Mouse (Mus musculus) A20 (cell line): ENCODE data around the gene Morn3.
A peak's percentile ranks its signal among the peaks of the same experiment; 100 is the strongest.

ENCODE experiments used
- DNase-seq: peaks from one replicate; pipeline ENCODE4 v3.0.0-alpha.2; 2011; ENCODE audit warnings: low read depth, low spot score

Morn3 gene

DNA sequence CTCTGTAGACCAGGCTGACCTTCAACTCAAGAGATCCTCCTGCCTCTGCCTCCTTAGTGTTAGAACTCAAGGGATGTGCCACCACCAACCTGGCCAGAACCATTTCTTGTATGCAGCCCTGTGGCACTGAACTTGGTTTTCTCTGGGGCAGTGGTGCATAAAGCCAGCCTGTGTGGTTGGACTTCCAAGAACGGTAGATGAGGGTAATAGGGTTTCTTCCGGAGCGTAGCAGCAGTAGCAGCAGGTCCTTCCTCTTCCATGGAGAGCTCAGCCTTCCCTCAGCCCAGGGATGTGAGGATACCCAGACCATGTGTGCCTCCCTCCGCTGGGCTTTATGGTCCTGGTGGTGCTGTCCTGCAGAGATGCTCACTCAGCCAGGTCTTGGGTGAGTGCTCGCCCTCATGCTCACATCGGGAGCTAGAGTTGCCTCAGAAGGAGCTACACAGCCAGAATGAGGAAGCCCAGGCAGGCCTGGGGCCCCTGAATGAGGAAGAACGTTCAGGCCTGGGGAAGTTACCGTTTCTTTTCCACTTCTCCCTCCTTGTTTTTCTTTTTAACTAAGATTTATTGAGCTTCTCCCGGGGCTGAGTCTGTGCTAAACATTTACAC, 21.7 kb downstream of the Morn3 start:
- peak; percentile 80 for DNase-seq

DNA sequence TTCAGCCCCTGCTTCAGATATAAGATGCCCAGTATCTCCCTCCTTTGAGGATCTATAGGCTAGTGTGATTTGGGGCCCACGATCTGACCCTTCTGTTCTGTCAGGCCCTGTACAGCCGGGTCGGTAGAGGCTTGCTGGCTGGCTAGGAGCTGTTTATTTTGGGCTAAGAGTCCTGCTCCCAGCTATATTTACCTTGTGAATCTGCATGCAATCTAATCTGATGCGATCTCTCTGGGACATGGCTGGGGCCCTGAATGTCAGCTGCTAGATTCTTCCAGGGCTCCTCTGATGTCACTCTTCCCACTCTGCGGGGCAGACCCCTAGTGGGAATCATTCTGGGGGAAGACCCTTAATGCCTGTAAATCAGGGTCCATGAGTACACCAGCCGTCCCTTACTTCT, 22.5 kb downstream of the Morn3 start:
- no peak for DNase-seq

DNA sequence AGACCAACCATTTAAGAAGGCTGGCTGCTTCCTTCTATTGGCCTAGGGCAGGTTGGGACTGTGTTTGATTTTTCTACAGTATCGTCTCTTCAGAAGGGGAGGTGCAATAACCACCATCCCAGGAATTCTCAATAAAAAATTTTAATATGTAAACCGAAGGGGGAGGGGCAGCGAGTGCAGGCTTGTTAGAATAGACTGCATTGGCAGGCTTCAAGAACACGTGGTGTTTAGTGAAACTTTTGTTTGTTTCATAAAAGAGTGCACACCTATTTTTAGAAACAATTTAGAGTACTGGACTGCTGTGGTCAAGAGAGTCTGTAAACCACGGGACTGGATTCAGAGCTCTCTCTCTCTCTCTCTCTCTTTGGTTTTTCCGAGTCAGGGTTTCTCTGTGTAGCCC, 23.8 kb downstream of the Morn3 start:
- no peak for DNase-seq

DNA sequence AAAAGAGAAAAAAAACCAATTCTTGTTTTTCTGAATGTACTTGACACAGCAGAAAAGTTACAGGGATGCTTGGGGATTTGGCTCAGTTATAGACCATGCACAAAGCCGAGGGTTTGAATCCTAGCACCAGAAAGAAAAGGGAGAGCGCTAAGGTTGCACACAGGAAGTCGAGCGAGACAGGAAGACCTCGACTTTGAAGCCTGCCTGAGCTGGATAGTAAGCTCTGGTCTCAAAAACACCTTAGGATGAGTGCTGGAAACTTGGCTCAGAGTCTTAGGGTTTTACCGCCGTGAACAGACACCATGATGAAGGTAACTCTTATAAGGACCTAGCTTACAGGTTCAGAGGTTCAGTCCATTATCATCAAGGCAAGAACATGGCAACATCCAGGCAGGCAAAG, 25.4 kb downstream of the Morn3 start:
- no peak for DNase-seq

DNA sequence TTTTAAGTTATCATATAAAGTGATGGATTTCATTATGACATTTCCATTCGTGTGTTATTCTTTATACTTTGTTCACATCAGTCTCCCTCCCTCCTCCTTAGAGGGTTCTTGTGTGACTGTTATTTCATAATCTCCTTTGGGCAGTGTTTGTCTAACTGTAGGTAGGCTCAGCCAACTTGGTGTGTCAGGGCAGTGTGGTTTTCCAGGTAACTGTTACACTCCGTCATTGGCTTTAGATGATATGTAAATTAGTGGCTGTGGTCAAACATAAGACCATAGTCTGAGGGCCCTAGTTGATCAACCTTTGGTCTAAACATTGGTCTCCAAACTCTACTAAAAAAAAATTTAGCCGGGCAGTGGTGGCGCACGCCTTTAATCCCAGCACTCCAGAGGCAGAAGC, 26.4 kb downstream of the Morn3 start:
- no peak for DNase-seq

DNA sequence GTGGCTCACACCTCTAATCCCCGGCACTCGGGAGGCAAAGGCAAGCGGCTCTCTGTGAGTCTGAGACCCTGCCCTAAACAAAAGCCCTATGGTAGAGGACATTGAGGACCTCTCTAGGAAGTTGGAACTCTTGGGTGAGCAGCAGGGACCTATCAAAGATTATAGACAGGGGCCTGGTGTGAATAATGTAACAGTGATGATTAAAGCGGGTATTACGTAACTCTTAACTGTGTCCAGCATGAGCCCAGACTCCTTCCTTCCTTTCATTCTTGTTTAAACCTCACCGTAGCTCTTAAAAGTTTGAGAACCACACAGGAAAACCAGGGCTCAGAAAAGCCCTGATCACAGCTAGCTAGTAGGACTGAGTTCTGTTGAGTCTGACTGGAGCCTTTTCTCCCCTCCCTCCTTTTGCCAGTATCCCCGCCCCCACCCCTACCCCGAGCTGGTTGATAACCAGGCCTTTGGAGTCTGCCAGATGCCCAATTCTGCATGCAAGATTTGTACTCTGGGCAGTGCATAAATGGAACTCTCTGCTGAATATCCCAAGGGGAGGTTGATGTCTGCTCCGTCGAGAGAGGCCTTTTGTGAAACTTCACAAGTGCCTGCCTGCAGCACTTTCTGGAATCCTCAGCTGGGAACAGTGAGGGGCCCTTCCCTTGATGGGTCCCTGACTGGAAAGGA, 27.3 kb downstream of the Morn3 start:
- DNase-seq: no peak

DNA sequence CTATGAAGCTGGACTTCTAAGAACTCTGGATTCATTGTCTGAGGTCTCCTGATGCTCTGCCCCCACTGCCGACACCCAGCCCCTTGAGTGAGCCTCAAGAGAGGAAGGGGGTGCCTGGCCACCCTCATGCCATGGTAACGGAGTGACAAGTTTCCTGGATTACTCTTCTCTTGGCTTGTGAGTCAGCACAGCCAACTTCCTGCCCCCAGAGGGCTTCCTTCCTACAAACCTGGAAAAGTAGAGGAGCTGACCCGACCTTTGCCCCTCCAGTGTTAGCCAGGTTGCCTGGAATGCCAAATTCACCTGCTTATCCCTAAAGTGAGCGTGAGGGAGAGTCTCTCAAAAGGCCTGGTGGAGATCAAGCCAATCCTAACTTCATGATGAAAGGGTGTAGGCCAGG, 29.3 kb downstream of the Morn3 start:
- DNase-seq: no peak

DNA sequence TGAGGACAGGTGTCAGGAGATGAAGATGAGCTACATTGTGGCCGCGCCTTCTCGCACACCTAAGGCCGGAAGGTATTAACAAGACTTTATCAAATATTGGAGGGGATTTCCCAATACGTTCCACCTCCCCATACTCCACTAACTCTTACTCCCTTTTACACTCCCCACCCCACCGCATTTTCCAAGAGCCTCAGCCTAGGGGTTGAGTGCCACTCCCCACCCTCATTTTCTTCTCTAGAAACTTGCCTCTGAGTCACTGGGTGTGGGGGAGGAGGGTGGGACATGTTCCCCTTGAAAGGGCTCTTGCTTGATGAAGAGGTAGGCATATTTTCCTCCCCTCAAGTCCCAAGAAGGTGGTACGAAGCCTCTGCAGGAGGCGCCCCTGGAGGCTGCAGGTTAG, 30.9 kb downstream of the Morn3 start:
- no peak for DNase-seq

DNA sequence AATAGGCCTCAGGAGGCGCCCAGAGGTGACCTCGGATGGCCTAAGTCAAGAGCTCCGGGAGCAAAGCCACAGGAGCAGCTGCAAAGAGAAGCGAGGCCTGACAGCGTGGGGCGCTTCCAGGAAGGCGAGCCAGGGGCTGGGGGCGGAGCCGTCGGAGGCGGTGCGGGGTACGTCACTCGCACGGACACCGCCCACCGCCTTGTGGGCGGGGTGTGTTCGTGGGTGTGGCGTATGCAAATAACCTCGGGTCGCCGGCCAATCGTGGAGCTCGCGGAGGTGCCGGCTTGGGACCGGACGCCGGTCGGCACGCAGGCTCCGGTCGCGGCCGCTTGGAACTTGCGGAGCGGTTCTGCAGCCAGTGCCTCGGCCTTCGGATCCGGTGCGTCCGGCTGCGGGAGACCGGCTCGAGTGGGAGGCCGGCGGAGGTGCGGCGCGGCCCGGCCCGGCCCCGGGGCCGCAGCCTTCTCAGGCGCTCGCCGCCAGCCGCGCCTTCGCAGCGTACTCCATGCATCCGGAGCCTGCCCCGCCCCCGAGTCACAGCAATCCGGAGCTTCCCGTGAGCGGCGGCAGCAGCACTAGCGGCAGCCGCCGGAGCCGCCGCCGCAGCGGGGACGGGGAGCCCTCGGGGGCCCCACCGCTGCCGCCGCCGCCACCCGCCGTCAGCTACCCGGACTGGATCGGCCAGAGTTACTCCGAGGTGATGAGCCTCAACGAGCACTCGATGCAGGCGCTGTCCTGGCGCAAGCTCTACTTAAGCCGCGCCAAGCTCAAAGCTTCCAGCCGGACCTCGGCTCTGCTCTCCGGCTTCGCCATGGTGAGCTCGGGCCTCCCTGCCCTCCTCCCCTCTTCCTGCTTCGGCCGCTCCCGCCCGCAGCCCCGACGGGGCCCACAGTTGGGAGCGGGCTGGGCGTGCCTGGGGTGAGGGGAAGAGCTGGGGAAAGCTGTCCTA, 31.8 kb downstream of the Morn3 start, which contains the start of gene Orai1:
Orai1 (plus strand) TSS at position 322 of the 949 bp plus-strand sequence.
- DNase-seq: peak; percentile 98

DNA sequence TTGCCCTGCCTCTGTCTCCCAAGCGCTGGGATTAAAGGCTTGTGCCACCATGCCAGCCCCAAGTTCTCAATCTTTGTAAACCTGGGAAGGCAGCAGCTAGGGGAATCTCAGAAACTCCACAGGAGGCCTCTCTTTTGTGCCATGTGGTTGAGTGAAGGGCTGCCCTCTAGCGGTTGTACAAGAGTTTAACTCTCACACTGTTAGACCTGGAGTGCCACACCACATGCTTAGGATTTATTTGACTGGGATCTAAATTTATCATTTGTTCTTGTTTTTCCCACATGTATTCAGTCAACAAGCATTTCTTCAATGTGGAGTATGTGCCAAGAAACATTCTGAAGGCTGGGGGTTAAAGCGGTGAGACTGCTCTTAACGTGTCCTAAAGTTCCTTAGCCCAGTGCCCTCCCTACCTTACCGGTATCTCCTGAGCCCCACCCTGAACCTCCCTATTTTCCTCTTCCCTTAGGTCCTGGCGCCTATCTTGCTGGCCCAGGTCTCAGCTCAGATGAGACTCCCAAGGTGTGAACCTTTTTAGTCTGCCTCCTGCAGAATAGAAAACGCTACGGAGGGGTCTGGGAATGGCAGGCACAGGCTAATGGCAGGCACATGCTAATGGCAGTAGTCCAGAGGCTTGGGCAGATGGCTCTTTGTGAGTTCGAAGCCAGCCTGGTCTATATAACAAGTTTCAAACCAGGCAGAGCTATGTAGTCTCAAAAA, 33.1 kb downstream of the Morn3 start:
- DNase-seq: peak; percentile 81

DNA sequence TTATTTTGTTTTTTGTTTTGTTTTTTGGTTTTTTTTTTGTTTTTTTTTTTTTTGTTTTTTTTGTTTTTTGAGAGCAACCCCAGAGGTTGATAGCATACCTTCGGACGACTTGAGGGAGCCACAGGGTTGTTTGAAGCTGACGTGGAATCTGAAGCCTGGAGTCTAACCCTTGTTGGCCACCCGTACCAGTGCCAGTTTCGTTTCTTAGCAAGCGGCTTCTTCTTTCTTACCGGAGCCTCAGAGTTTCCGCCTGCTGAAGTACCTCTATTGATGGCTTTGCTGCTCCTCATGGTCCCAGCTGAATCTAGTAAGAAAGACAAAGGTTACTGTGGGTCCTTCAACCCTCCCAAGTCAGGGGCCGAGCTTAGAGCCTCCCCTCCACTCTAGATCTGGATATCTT, 35.1 kb downstream of the Morn3 start:
- peak; percentile 53 for DNase-seq

DNA sequence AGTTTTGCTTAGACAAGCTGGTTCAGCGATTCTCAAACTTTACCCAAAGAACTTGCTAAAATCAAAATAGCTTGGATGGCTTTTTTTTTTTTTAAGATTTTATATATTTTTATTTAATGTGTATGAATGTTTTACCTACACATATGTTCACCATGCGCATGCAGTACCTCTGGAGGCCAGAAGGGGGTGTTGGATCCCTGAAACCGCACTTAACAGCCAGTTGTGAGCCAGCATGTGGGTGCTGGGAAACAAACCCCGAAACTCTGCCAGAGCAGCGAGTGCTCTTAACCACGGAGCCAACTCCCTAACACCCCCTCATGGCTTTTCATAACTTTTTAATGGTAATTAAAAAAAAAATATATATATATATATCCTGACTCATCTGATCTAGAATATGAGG, 36.0 kb downstream of the Morn3 start:
- DNase-seq: peak; percentile 38

DNA sequence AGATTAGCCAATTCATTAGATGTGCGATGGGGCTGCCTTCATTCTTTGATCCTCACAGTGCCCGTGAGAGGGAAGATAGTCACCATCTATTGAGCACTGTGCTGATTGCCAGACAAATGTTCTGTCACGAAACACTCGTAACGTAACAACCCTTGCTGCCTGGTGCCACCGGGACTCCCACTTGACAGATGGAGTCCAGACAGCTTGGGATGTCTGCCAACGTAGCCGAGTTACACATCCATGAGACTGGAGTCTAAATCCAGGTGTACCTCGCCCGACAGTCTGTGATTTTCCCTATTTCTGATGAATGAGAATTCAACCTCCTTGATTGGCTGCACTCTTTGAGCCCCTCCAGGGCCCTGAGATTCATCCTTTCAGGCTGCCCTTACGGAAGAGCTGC, 36.9 kb downstream of the Morn3 start:
- no peak for DNase-seq

DNA sequence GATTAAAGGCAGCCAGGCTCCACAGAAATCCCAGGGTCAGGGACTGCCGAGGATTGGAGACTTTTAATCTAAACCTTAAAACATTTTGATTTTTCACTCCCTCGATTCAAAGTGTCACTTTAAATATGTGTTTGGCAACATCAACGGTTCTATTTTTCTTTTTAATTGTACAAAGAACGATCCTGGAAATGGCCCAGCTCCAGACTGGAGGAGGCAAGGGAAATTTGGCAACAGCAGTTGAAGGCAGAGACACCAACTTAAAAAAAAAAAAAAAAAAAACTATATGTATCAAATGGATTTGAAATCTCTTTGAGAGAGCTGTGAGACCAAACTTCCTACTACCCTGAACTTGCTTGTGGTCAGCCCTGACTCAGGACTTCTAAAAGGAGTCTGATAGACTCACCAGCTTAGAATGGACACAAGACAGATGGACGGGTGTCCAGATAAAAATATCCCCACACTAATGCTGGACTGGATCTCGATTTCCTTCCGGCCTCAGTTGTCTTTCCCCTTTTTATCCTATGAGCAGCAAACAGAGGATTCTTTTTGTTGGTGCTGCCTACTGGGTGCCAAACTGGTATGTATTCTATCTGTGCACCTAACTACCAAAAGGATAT, 37.8 kb downstream of the Morn3 start:
- no peak for DNase-seq

DNA sequence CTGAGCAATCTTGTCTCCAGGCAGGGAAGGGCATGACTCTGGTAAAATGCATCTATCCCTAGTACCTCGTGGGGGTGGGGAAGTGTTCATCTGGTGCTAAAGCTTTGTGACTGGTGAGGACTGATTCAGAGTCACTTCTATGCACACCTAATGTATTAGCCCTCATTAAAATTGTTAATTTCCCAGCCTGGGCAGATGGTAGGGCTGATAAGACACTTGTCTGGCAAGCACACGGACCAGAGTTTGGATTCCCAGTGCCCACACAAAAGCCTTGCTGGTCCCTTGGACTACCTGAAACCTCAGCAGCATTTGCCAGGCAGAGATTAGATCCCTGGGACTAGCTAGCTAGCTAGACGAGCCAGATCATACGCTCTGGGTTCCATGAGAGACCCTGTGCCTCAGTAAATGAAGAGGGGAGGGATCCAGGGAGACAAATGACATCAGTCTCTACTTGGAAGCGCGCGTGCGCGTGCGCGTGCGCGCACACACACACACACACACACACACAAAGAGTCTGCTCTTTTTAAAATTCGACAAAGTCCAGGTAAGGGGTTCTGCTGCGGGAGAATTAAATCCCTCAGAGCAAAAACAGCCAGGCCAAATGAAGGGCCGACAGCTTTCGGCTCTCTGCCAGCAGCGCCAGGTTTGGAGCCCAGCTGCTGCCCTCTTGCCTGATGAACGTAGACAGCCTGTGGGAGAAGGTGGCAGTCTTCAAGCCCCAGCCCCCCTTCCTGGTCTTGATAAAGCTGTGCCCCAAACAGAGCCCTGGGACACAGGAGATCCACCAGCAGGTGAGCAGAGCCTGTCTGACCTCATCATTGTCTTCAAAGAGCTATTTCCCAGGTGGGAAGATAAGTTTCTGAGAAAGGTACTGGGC, 40.9 kb downstream of the Morn3 start:
- DNase-seq: no peak

DNA sequence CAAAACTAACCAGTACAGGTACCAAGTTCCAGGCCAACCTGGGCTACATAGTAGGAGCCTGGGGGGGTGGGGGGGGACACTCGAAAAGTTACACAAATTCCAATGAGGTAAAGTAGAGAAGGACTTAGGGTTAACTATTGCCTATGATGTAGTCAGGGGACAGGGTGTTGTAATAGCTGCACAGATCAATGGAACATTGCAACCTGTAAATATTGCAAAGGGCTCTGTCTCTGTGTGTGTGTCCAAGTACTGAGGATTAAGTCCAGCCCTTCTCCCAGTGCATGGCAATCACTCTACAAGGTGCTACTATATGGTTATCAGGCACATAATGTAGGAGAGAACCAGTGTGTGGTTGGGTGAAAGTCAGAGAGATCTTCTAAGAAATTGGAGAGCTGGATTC, 45.9 kb downstream of the Morn3 start:
- DNase-seq: no peak

DNA sequence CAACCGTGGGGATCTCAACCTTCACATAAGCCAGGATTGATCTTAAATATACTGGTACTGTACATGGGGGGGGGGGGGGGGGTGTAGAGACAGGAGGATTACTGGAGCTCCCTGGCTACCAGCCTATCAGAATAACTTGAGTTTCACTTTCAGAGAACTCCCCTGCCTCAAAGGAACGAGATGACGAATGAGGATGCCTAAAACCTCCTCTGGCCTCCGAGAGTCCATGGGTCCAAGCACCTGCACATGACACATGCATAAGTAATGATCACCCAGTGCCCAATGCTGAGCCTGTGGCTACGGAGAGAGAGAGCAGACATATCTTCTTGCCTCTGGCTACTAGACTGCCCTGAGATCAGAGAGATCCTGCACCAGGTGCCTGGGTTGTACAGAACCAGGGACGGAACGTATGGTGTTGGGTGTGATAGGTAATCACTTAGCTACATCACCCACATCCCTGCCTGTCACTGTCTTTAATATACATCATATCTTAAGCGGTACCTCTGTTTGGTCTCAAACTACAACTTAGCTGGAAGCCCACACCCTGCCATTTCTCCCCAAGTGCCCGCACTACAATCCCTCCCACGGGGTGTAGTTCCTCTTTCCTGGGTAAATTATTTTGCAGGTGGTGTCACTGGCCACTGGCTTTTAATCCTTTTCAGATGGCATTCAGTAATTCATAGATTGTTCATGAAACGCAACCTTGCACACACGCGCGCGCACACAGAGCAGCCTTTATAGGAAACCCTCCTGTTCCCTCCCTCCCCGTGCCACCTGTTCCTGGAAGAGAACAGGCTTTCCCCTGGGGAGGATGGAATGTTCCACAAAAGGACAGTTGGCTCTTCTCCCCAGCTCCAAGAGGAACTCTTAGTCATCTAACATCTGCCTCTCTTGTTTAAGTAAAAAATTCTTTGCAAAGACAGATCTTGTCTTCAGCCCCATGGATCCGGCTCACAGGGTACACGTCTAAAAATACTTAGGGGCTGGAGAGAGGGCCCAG, 49.3 kb downstream of the Morn3 start:
- DNase-seq: peak; percentile 39

DNA sequence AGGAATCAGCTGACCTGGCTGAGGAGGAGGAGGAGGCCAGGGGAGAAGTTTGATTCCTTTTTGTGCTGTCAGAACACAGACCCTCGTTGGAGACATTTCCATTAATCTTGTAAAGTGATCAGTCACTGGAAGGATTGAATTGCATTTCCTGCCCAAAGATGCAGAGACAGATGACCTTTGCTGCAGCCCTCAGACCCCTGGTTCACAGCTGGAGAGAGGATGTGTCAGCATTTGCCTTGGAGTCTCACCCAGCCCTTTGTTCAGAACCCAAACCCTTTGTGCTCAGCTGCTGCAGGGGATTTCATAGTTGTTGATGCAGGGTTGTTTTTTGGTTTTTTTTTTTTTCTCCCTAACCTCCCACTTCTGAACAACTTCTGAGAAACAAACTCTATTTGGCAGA, 51.9 kb downstream of the Morn3 start:
- DNase-seq: no peak

DNA sequence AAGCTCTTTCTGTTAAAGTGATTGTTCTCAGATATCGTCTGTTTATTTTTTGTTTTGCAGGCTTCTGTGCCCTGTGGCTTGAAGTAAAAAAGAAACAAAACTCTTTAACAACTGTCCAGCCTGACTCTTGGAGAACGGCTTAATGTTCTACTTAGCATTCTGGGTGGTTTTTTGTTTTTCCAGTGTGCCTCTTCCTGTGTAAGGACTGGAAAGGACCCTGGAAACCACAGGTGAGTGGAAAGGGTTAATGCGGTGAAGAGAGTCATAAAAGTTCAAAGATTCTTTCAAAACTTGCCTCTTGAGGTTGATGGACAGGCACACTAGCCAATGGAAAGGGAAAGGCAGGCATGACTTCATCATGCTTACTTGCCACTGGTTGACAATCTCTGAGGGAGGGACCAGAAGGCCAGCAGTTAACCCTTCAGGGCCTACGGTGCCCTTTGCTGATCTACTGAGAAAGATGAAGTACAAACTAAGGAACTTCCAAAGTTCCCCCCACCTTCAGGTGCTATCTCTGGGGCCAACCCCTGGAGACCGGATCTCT, 52.4 kb downstream of the Morn3 start:
- DNase-seq: peak; percentile 83
